Mouse (Mus musculus): ENCODE measurements around the gene Qk. TPM values are rescaled to one million over a fixed set of nuclear protein-coding genes. Genes with fewer than 3 reads are reported as not detected.

Gene Qk
- polyA plus RNA-seq, 1 experiment from 2014 or later, result 71.8 TPM

GRCm38 (mm10) chr17:10209154-10209777 lies 110.4 kb downstream of the Qk start:
- no peaks in the 10 kb centered on the region for H3K4me1 ChIP-seq (ENCODE audit: control insufficient read depth in 2 of 2, insufficient read depth in 2 of 2, low read length in 2 of 2)
- peaks cover 64% of the 10 kb centered on the region for H3K36me3 ChIP-seq (ENCODE audit: control insufficient read depth, insufficient read depth, low read length)
- no peaks in the 10 kb centered on the region for H3K9me3 ChIP-seq (ENCODE audit: control insufficient read depth, low read length)
- no peak for ATAC-seq (ENCODE audit: insufficient number of reproducible peaks, insufficient read depth, low FRiP score, low read depth)
- H3K27me3 ChIP-seq (ENCODE audit: control insufficient read depth, insufficient read depth, low read length), result no peaks in the 10 kb centered on the region
- H3K9ac ChIP-seq (ENCODE audit: low read length), result no peak overlapping the region
- H3K27ac ChIP-seq (replicated peaks in 1 of 2; ENCODE audit: control insufficient read depth in 1 of 2, insufficient read depth in 1 of 2, low read depth in 2 of 2, low read length in 2 of 2), result no peak overlapping the region; a peak in 1 of 4 replicates
- no peak overlapping the region for H3K4me2 ChIP-seq (ENCODE audit: low read length)
- WGBS, result 62% methylated on average over 12 of the region's 12 CpGs
- no peak overlapping the region for H3K4me3 ChIP-seq (ENCODE audit: control insufficient read depth in 1 of 2, insufficient read depth in 1 of 2, low read depth in 1 of 2, low read length in 2 of 2)

GRCm38 (mm10) chr17:10198662-10199061 lies 121.0 kb downstream of the Qk start:
- ATAC-seq (ENCODE audit: insufficient number of reproducible peaks, insufficient read depth, low FRiP score, low read depth), result no peak
- 63% methylated on average over 2 of the region's 2 CpGs for WGBS
- H3K36me3 ChIP-seq (ENCODE audit: control insufficient read depth, insufficient read depth, low read length), result peaks cover 45% of the 10 kb centered on the region

DNA sequence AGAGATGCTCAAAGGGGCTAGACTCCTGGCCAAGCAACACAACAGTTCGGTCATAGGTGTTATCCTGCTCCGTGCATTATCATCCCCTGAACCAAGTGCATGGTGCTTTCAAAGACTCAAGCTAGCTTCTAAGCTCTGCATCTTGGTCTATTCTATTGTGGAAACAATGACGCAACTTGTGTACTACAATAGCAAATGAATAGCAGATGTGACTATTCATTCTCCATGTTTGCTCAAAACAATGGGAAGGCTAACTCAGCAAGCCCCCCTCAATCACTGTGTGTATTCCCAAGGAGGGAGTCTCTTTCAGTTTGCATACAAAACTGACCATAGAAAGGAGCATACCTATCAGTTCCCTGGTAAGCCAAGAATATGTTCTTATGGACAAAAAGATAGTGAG lies 121.4 kb downstream of the Qk start:
- H3K4me1 ChIP-seq (ENCODE audit: control insufficient read depth in 2 of 2, insufficient read depth in 2 of 2, low read length in 2 of 2), result peaks cover 0 to 3% of the 10 kb centered on the region in 2 experiments; a peak in 1 of 4 replicates
- no peak overlapping the region for H3K4me2 ChIP-seq (ENCODE audit: low read length)
- H3K36me3 ChIP-seq (ENCODE audit: control insufficient read depth, insufficient read depth, low read length), result peaks cover 41% of the 10 kb centered on the region
- H3K27me3 ChIP-seq (ENCODE audit: control insufficient read depth, insufficient read depth, low read length), result no peaks in the 10 kb centered on the region
- WGBS, result 93% methylated on average over 3 of the region's 3 CpGs
- no peaks in the 10 kb centered on the region for H3K9me3 ChIP-seq (ENCODE audit: control insufficient read depth, low read length)
- no peak overlapping the region for H3K9ac ChIP-seq (ENCODE audit: low read length)
- no peak overlapping the region for H3K4me3 ChIP-seq (ENCODE audit: control insufficient read depth in 1 of 2, insufficient read depth in 1 of 2, low read depth in 1 of 2, low read length in 2 of 2)
- H3K27ac ChIP-seq (replicated peaks in 1 of 2; ENCODE audit: control insufficient read depth in 1 of 2, insufficient read depth in 1 of 2, low read depth in 2 of 2, low read length in 2 of 2), result peak overlapping the region in 1 of 2 experiments; percentile 24; a peak in 1 of 4 replicates
- ATAC-seq (ENCODE audit: insufficient number of reproducible peaks, insufficient read depth, low FRiP score, low read depth), result no peak

More at GRCm38 (mm10) chr17:10198662-10199061, 121.0 kb downstream of the Qk start:
- no peak overlapping the region for H3K9ac ChIP-seq (ENCODE audit: low read length)
- H3K4me2 ChIP-seq (ENCODE audit: low read length), result no peak overlapping the region
- no peaks in the 10 kb centered on the region for H3K27me3 ChIP-seq (ENCODE audit: control insufficient read depth, insufficient read depth, low read length)
- peaks cover 0 to 3% of the 10 kb centered on the region in 2 experiments; a peak in 1 of 4 replicates for H3K4me1 ChIP-seq (ENCODE audit: control insufficient read depth in 2 of 2, insufficient read depth in 2 of 2, low read length in 2 of 2)
- H3K27ac ChIP-seq (replicated peaks in 1 of 2; ENCODE audit: control insufficient read depth in 1 of 2, insufficient read depth in 1 of 2, low read depth in 2 of 2, low read length in 2 of 2), result peak overlapping the region in 1 of 2 experiments; percentile 24; a peak in 1 of 4 replicates
- no peaks in the 10 kb centered on the region for H3K9me3 ChIP-seq (ENCODE audit: control insufficient read depth, low read length)
- H3K4me3 ChIP-seq (ENCODE audit: control insufficient read depth in 1 of 2, insufficient read depth in 1 of 2, low read depth in 1 of 2, low read length in 2 of 2), result no peak overlapping the region

GRCm38 (mm10) chr17:10195703-10196102 lies 124.0 kb downstream of the Qk start:
- no peaks in the 10 kb centered on the region for H3K9me3 ChIP-seq (ENCODE audit: control insufficient read depth, low read length)
- H3K27me3 ChIP-seq (ENCODE audit: control insufficient read depth, insufficient read depth, low read length), result no peaks in the 10 kb centered on the region
- H3K4me1 ChIP-seq (ENCODE audit: control insufficient read depth in 2 of 2, insufficient read depth in 2 of 2, low read length in 2 of 2), result peaks cover 0 to 3% of the 10 kb centered on the region in 2 experiments; a peak in 1 of 4 replicates
- peaks cover 17% of the 10 kb centered on the region for H3K36me3 ChIP-seq (ENCODE audit: control insufficient read depth, insufficient read depth, low read length)
- no peak overlapping the region for H3K4me3 ChIP-seq (ENCODE audit: control insufficient read depth in 1 of 2, insufficient read depth in 1 of 2, low read depth in 1 of 2, low read length in 2 of 2)
- WGBS, result 85% methylated on average over 6 of the region's 6 CpGs
- ATAC-seq (ENCODE audit: insufficient number of reproducible peaks, insufficient read depth, low FRiP score, low read depth), result no peak
- no peak overlapping the region for H3K4me2 ChIP-seq (ENCODE audit: low read length)
- no peak overlapping the region for H3K27ac ChIP-seq (replicated peaks in 1 of 2; ENCODE audit: control insufficient read depth in 1 of 2, insufficient read depth in 1 of 2, low read depth in 2 of 2, low read length in 2 of 2)
- H3K9ac ChIP-seq (ENCODE audit: low read length), result no peak overlapping the region

DNA sequence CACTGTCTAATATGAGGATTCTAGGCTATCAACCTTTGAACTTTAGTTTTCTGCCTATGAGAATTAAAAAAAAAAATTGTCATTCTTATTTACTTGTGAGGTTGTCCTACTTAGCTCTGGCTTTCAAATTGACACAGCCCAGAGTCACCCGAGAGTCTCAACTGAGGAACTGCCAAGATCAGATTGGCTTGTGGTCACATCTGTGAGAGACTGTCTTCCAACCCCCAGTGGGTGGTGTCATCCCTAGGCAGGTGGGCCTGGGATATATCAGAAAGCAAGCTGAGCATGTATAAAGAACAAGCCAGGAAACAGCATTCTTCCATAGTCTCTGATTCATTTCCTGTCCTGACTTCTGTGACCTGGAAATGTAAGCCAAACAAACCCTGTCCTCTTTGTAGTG lies 128.8 kb downstream of the Qk start:
- no peak overlapping the region for H3K4me2 ChIP-seq (ENCODE audit: low read length)
- no peak overlapping the region for H3K9ac ChIP-seq (ENCODE audit: low read length)
- no peak for ATAC-seq (ENCODE audit: insufficient number of reproducible peaks, insufficient read depth, low FRiP score, low read depth)
- H3K4me3 ChIP-seq (ENCODE audit: control insufficient read depth in 1 of 2, insufficient read depth in 1 of 2, low read depth in 1 of 2, low read length in 2 of 2), result no peak overlapping the region
- H3K27ac ChIP-seq (replicated peaks in 1 of 2; ENCODE audit: control insufficient read depth in 1 of 2, insufficient read depth in 1 of 2, low read depth in 2 of 2, low read length in 2 of 2), result no peak overlapping the region
- H3K27me3 ChIP-seq (ENCODE audit: control insufficient read depth, insufficient read depth, low read length), result no peaks in the 10 kb centered on the region
- WGBS, result 63% methylated on average over 1 of the region's 1 CpGs
- no peaks in the 10 kb centered on the region for H3K9me3 ChIP-seq (ENCODE audit: control insufficient read depth, low read length)
- no peaks in the 10 kb centered on the region for H3K36me3 ChIP-seq (ENCODE audit: control insufficient read depth, insufficient read depth, low read length)
- no peaks in the 10 kb centered on the region for H3K4me1 ChIP-seq (ENCODE audit: control insufficient read depth in 2 of 2, insufficient read depth in 2 of 2, low read length in 2 of 2)

DNA sequence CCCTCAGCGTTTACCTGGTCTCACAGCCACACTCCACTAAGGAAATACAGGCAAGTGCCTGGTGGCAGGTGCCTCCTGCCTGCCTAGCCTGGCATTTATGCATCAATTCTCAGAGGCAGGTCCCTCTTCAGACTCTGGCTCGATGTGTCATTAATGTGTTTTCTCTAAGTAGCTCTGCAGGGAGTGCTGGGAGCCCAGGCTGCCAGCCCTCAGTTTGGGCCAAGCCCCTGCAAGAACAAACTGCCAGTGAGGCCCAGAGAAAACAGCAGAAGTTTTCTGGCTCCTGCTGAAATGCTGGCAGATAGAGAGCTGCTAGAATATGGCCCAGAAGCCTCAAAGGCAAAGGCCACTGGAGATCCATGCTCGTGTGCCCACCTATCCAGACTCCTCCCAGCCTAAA lies 131.2 kb downstream of the Qk start:
- no peaks in the 10 kb centered on the region for H3K9me3 ChIP-seq (ENCODE audit: control insufficient read depth, low read length)
- no peak overlapping the region for H3K9ac ChIP-seq (ENCODE audit: low read length)
- ATAC-seq (ENCODE audit: insufficient number of reproducible peaks, insufficient read depth, low FRiP score, low read depth), result no peak
- no peaks in the 10 kb centered on the region for H3K27me3 ChIP-seq (ENCODE audit: control insufficient read depth, insufficient read depth, low read length)
- H3K4me3 ChIP-seq (ENCODE audit: control insufficient read depth in 1 of 2, insufficient read depth in 1 of 2, low read depth in 1 of 2, low read length in 2 of 2), result no peak overlapping the region
- 71% methylated on average over 3 of the region's 3 CpGs for WGBS
- H3K4me2 ChIP-seq (ENCODE audit: low read length), result no peak overlapping the region
- no peak overlapping the region for H3K27ac ChIP-seq (replicated peaks in 1 of 2; ENCODE audit: control insufficient read depth in 1 of 2, insufficient read depth in 1 of 2, low read depth in 2 of 2, low read length in 2 of 2)
- H3K36me3 ChIP-seq (ENCODE audit: control insufficient read depth, insufficient read depth, low read length), result no peaks in the 10 kb centered on the region
- no peaks in the 10 kb centered on the region for H3K4me1 ChIP-seq (ENCODE audit: control insufficient read depth in 2 of 2, insufficient read depth in 2 of 2, low read length in 2 of 2)

DNA sequence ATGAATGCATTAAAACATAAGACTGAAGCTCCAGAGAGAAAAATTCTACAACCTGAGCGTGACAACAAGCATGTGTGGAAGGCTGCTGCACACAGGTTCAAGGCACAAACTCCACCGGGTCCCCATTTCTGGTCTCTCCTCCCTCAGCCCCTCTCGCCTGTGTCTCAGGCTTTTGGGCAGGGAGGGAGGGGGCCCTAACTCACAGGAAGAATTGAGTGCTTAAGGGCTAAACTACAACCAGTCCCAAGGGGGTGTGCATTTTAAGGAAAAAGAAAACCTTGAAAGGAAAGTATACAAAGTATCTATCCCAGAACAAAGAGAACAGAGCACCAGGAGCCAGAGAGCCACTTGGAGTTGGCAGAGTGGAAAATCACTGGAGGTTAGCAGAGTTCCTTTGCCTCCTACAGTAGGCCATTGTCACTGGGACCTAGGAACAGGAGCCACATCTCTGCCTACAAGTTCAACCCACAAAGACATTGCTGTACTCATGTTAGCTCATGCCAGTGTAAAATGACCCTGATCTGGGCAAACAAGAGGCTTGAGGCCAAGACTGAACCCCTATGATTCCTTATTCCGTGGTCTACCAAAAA lies 132.1 kb downstream of the Qk start:
- H3K4me1 ChIP-seq (ENCODE audit: control insufficient read depth in 2 of 2, insufficient read depth in 2 of 2, low read length in 2 of 2), result no peaks in the 10 kb centered on the region
- no peaks in the 10 kb centered on the region for H3K9me3 ChIP-seq (ENCODE audit: control insufficient read depth, low read length)
- ATAC-seq (ENCODE audit: insufficient number of reproducible peaks, insufficient read depth, low FRiP score, low read depth), result no peak
- H3K36me3 ChIP-seq (ENCODE audit: control insufficient read depth, insufficient read depth, low read length), result no peaks in the 10 kb centered on the region
- no peaks in the 10 kb centered on the region for H3K27me3 ChIP-seq (ENCODE audit: control insufficient read depth, insufficient read depth, low read length)
- 86% methylated on average over 4 of the region's 4 CpGs for WGBS
- H3K4me3 ChIP-seq (ENCODE audit: control insufficient read depth in 1 of 2, insufficient read depth in 1 of 2, low read depth in 1 of 2, low read length in 2 of 2), result no peak overlapping the region
- H3K9ac ChIP-seq (ENCODE audit: low read length), result no peak overlapping the region
- H3K4me2 ChIP-seq (ENCODE audit: low read length), result no peak overlapping the region
- no peak overlapping the region for H3K27ac ChIP-seq (replicated peaks in 1 of 2; ENCODE audit: control insufficient read depth in 1 of 2, insufficient read depth in 1 of 2, low read depth in 2 of 2, low read length in 2 of 2)

Measured in heart, embryonic 14.5 days (tissue).